Mouse (Mus musculus) heart, embryonic 12.5 days (tissue): ENCODE data around the gene Itpr1. TPM values are rescaled to one million over a fixed set of nuclear protein-coding genes. Genes with fewer than 3 reads are reported as not detected.
A peak's percentile ranks its signal among the peaks of the same experiment; 100 is the strongest.

Experiments
- ATAC-seq: fragments of 200-750 bp; cut with Nextera tagmentation; 2 replicates; pipeline ENCODE4 v1.8.0; 2017; ENCODE audit warnings: moderate TSS enrichment, moderate library complexity; ENCODE audit not compliant: insufficient number of reproducible peaks, low FRiP score
- H3K27ac ChIP-seq: fragments of 300-500 bp; sonication (generic); 2 replicates; pipeline ENCODE4 v1.5.1; 2016; ENCODE audit warnings: mild to moderate bottlenecking, moderate library complexity; ENCODE audit not compliant: poor library complexity, severe bottlenecking
- H3K27me3 ChIP-seq: fragments of 300-500 bp; sonication (generic); replicated peaks from 2 replicates; pipeline ENCODE4 v1.6.1; 2016; ENCODE audit warnings: mild to moderate bottlenecking, moderate library complexity
- H3K36me3 ChIP-seq: fragments of 300-500 bp; sonication (generic); 2 replicates; pipeline ENCODE4 v1.6.1; 2016; ENCODE audit warnings: mild to moderate bottlenecking, moderate library complexity
- H3K4me1 ChIP-seq: fragments of 300-500 bp; sonication (generic); replicated peaks from 2 replicates; pipeline ENCODE4 v1.6.1; 2016; ENCODE audit warnings: mild to moderate bottlenecking
- H3K4me2 ChIP-seq: fragments of 300-500 bp; sonication (generic); 2 replicates; pipeline ENCODE4 v1.6.1; 2016; ENCODE audit warnings: mild to moderate bottlenecking, moderate library complexity
- H3K4me3 ChIP-seq: fragments of 300-500 bp; sonication (generic); 2 replicates; pipeline ENCODE4 v1.5.1; 2016; ENCODE audit warnings: mild to moderate bottlenecking
- H3K9ac ChIP-seq: fragments of 300-500 bp; sonication (generic); 2 replicates; pipeline ENCODE4 v1.6.1; 2016; ENCODE audit warnings: mild to moderate bottlenecking, moderate library complexity
- H3K9me3 ChIP-seq: fragments of 300-500 bp; sonication (generic); replicated peaks from 2 replicates; pipeline ENCODE4 v1.6.1; 2016; ENCODE audit warnings: mild to moderate bottlenecking, moderate library complexity
- WGBS: fragments of 180-500 bp; shearing (Covaris S2); methylation state at CpG from one replicate; pipeline ENCODE4 v1.1.7; 2016; 5-methylcytosine and 5-hydroxymethylcytosine counted together
- polyA plus RNA-seq: library from polyadenylated mRNA; unstranded; fragments of >200 nt; fragmentation: Nextera tagmentation; extraction: Ambion mirVana; gene quantifications from 2 replicates; pipeline ENCODE4 v1.2.1, GENCODE M21; 2016

Itpr1 gene
- polyA plus RNA-seq: 22.0 and 22.7 TPM in 2 replicates

DNA sequence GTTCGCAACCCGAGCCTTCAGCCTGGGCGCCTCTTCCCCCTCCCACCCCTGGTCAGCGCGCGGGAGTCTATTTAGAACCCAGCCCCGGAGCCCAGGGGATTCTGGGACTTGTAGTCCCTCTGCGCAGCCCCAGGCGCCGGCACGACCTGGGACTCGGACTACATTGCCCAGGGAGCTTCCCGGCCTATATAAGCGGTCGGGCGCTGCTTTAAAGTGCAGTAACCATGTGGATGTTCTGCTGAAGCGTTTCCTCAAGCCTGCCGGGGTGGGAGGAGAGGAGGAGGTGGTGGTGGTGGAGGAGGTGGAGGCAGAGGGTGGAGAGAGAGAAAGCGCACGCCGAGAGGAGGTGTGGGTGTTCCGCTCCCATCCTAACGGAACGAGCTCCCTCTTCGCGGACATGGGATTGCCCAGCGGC lies at the start of gene Itpr1:
Gene Itpr1 (plus strand): TSS at position 216 of the 415 bp plus-strand sequence.
- peak within 1 kb of the TSS; percentile 76 for H3K27ac ChIP-seq
- WGBS: under 1% methylated on average over 25 of the region's 27 CpGs
- H3K9ac ChIP-seq: peak within 1 kb of the TSS; percentile 86
- peaks cover 36% of the 10 kb centered on the region for H3K4me1 ChIP-seq
- peaks cover 4% of the 10 kb centered on the region; the same call in 1 of the 2 replicates for H3K36me3 ChIP-seq
- ATAC-seq: peak; percentile 100
- no peaks in the 10 kb centered on the region for H3K27me3 ChIP-seq
- H3K4me2 ChIP-seq: peak within 1 kb of the TSS; percentile 74
- H3K9me3 ChIP-seq: no peaks in the 10 kb centered on the region
- peak within 1 kb of the TSS; percentile 90 for H3K4me3 ChIP-seq

DNA sequence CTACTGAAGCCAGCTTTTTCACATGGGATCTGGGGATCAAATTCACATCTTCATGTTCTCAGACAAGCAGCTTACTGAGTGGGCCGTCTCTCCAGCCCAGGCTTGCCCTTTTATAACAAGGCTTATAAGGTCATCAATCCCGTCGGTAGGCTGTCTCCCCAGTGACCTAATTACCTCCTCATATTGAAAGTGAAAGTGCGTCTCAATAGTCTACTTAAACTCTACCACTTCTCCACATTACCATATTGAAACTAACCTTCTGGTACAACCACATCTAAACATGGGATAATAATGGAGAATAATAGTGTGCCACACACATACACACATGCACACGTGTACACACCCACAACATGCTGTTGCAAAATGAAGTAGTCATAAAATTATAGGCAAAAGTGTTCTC lies 48.0 kb upstream of the Itpr1 start:
- no peak overlapping the region for H3K27ac ChIP-seq
- H3K9me3 ChIP-seq: no peaks in the 10 kb centered on the region
- H3K27me3 ChIP-seq: no peaks in the 10 kb centered on the region
- no peak overlapping the region for H3K4me2 ChIP-seq
- no peak overlapping the region for H3K4me3 ChIP-seq
- peaks cover 2% of the 10 kb centered on the region; the same call in 1 of the 2 replicates for H3K36me3 ChIP-seq
- WGBS: 84% methylated on average over 5 of the region's 5 CpGs
- H3K9ac ChIP-seq: no peak overlapping the region
- H3K4me1 ChIP-seq: no peaks in the 10 kb centered on the region; the same call in 1 of the 2 replicates
- no peak for ATAC-seq

DNA sequence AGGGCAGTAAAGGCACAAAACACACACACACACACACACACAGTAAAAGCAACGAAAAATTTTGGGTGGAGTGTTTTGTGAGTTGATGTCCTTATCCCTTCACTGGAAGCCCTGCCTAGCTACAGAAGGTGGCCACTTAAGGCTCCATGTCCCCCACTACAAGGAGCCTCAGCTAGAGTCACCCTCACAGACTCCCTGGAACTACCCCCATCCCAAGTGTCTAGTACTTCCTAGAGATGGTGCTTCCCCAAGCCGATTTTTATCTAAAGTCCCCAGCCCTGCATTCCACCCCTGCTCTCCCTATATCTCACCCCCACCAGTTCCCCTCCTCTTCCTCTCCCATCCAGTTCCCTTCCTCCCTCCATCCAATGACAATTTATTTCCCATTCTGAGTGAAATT lies 47.3 kb upstream of the Itpr1 start:
- Histone ChIP-seq H3K9ac (no peak overlapping the region), H3K4me2 (no peak overlapping the region), H3K36me3 (peaks cover 2% of the 10 kb centered on the region; the same call in 1 of the 2 replicates), H3K4me1 (no peaks in the 10 kb centered on the region; the same call in 1 of the 2 replicates), H3K27ac (no peak overlapping the region), H3K4me3 (no peak overlapping the region), H3K9me3 (no peaks in the 10 kb centered on the region), H3K27me3 (no peaks in the 10 kb centered on the region)
- WGBS: 53% methylated on average over 2 of the region's 2 CpGs
- ATAC-seq: no peak

- H3K4me1 ChIP-seq: no peaks in the 10 kb centered on the region; the same call in 1 of the 2 replicates
- H3K9me3 ChIP-seq: no peaks in the 10 kb centered on the region
- H3K36me3 ChIP-seq: peaks cover 16% of the 10 kb centered on the region
- ATAC-seq: no peak
- no peak overlapping the region for H3K4me2 ChIP-seq
- no peak overlapping the region for H3K9ac ChIP-seq
- H3K4me3 ChIP-seq: no peak overlapping the region
- 61% methylated on average over 7 of the region's 7 CpGs for WGBS
- H3K27me3 ChIP-seq: no peaks in the 10 kb centered on the region
- H3K27ac ChIP-seq: no peak overlapping the region
Observed at GRCm38 (mm10) chr6:108167946-108168680, 44.8 kb upstream of the Itpr1 start.

DNA sequence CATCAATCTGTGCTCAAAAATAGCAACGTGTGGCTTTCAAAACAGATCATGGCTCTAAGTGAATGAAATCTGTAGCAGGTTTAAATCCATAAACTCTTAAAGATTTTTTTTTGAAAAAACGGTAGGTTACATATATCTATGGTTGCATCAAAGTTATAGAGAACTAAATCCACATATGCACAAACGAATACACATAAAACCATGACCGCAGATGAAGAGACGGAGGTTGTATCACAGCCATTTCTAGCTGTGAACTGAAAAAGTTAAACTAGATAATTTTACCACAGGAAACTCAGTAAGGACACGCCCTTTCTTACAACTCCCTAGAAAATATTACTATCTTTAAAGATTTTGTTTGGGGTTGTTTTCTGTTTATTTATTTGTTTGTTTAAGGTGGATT lies 44.2 kb upstream of the Itpr1 start:
- Histone ChIP-seq H3K27me3 (no peaks in the 10 kb centered on the region), H3K9ac (no peak overlapping the region), H3K27ac (no peak overlapping the region), H3K4me2 (no peak overlapping the region), H3K36me3 (peaks cover 22% of the 10 kb centered on the region), H3K4me3 (no peak overlapping the region), H3K4me1 (no peaks in the 10 kb centered on the region), H3K9me3 (no peaks in the 10 kb centered on the region)
- ATAC-seq: no peak
- WGBS: 90% methylated on average over 6 of the region's 6 CpGs

- Histone ChIP-seq H3K27ac (no peak overlapping the region), H3K4me3 (no peak overlapping the region), H3K9me3 (no peaks in the 10 kb centered on the region), H3K4me1 (no peaks in the 10 kb centered on the region), H3K4me2 (no peak overlapping the region), H3K27me3 (no peaks in the 10 kb centered on the region), H3K36me3 (peaks cover 26% of the 10 kb centered on the region), H3K9ac (no peak overlapping the region)
- no peak for ATAC-seq
- 89% methylated on average over 3 of the region's 3 CpGs for WGBS
Observed at GRCm38 (mm10) chr6:108169466-108169865, 43.4 kb upstream of the Itpr1 start.

DNA sequence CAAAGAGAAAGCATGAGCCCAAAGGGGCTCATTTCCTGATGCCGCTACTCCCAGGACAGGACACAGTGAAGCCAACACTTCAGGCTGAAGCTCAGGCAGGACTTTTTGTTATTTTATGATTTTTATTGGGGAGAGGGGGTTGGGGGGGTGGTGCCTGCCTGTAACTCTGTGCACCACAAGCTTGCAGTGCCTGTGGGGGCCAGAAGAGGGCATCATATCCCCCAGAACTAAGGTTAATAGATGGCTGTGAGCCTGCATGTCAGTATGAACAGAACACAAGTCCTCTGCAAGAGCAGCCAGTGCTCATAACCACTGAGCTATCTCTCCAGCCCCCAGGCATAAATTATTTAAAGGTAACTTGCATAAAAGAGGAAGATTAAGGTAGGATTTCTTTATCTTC lies 40.7 kb upstream of the Itpr1 start:
- Histone ChIP-seq H3K4me1 (no peaks in the 10 kb centered on the region), H3K9me3 (no peaks in the 10 kb centered on the region)
- WGBS: 98% methylated on average over 1 of the region's 1 CpGs

GRCm38 (mm10) chr6:108174181-108174580 lies 38.7 kb upstream of the Itpr1 start:
- WGBS: 79% methylated on average over 3 of the region's 3 CpGs
- ATAC-seq: no peak
- H3K4me3 ChIP-seq: no peak overlapping the region
- no peak overlapping the region for H3K27ac ChIP-seq
- no peaks in the 10 kb centered on the region for H3K4me1 ChIP-seq
- no peak overlapping the region for H3K4me2 ChIP-seq
- H3K36me3 ChIP-seq: peaks cover 23% of the 10 kb centered on the region
- H3K9ac ChIP-seq: no peak overlapping the region
- no peaks in the 10 kb centered on the region for H3K9me3 ChIP-seq
- H3K27me3 ChIP-seq: no peaks in the 10 kb centered on the region

More for the DNA sequence above, 40.7 kb upstream of the Itpr1 start:
- Histone ChIP-seq H3K36me3 (peaks cover 26% of the 10 kb centered on the region), H3K4me2 (no peak overlapping the region), H3K27me3 (no peaks in the 10 kb centered on the region), H3K27ac (no peak overlapping the region), H3K4me3 (no peak overlapping the region), H3K9ac (no peak overlapping the region)
- ATAC-seq: no peak

DNA sequence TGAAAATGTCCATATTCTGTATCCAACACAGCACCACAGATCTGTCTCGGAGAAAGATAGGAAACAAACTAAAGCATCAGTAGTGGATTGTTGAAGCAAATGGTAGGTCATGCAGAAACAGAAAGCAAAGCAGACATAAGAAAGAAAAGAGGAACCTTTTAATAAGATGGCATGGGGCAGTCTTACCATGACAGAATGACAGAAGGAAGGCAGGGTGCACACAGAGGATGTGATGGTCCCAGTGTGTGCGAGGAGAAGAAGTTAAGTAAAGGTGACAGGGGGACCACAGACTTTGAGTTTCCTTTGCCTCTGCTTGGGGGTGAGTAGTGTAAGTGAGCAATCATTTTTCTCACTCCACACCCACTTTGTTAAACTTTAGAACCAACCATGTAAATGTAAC lies 33.8 kb upstream of the Itpr1 start:
- Histone ChIP-seq H3K9ac (no peak overlapping the region), H3K27ac (no peak overlapping the region), H3K36me3 (no peaks in the 10 kb centered on the region; the same call in 1 of the 2 replicates), H3K4me3 (no peak overlapping the region), H3K4me1 (no peaks in the 10 kb centered on the region), H3K9me3 (no peaks in the 10 kb centered on the region), H3K4me2 (no peak overlapping the region), H3K27me3 (no peaks in the 10 kb centered on the region)
- ATAC-seq: no peak
- WGBS: 82% methylated on average over 2 of the region's 2 CpGs

GRCm38 (mm10) chr6:108184847-108185684 lies 27.8 kb upstream of the Itpr1 start, which contains the start of gene Sumf1:
Gene Sumf1 (minus strand): TSS chr6:108185582.
- 3% methylated on average over 49 of the region's 49 CpGs for WGBS
- no peaks in the 10 kb centered on the region for H3K36me3 ChIP-seq
- ATAC-seq: peak; percentile 91
- H3K27me3 ChIP-seq: 0 out of 2 replicates have a peak, but pooled peaks cover 4% of the 10 kb centered on the region
- no peaks in the 10 kb centered on the region for H3K9me3 ChIP-seq
- H3K4me2 ChIP-seq: peak within 1 kb of the TSS; percentile 83
- peaks cover 8% of the 10 kb centered on the region for H3K4me1 ChIP-seq
- H3K9ac ChIP-seq: peak within 1 kb of the TSS; percentile 78
- H3K4me3 ChIP-seq: peak within 1 kb of the TSS; percentile 77
- H3K27ac ChIP-seq: no peak within 1 kb of the TSS

DNA sequence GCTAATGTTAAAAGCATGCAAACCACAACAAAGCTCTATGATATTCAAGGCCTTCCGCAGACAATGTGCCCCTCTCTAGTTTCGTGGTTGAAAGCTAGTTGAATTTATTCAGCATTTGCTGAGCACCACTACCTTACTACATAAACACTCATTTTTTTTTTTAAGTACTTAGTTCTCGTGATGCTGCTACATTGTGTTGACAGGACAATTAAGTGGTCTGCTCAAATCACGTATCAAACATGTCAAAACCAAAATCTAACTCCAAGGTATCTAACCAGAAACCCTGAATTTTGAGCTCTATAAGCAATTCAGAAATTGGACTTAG lies 27.2 kb upstream of the Itpr1 start:
- Histone ChIP-seq H3K9ac (no peak overlapping the region), H3K4me2 (peak overlapping the region; percentile 83), H3K27ac (no peak overlapping the region), H3K9me3 (no peaks in the 10 kb centered on the region), H3K36me3 (no peaks in the 10 kb centered on the region), H3K4me1 (peaks cover 8% of the 10 kb centered on the region), H3K27me3 (0 out of 2 replicates have a peak, but pooled peaks cover 8% of the 10 kb centered on the region), H3K4me3 (peak overlapping the region; percentile 77)
- WGBS: 17% methylated on average over 4 of the region's 4 CpGs
- ATAC-seq: 0 out of 2 replicates have a peak, but pooled peaks have one; percentile 10
